Mouse (Mus musculus) macrophage (primary cell): Measurements from ENCODE around the gene Zfp512b. TPM values are rescaled to one million over a fixed set of nuclear protein-coding genes. Genes with fewer than 3 reads are reported as not detected.

Source experiments
- H3K27ac ChIP-seq: fragments of 350-480 bp; formaldehyde crosslinking; 2 replicates; pipeline ENCODE4 v1.9.0; 2021
- H3K36me3 ChIP-seq: fragments of 350-480 bp; formaldehyde crosslinking; 2 replicates; pipeline ENCODE4 v1.9.0; 2021; ENCODE audit errors: inconsistent target
- H3K4me3 ChIP-seq: fragments of 350-480 bp; formaldehyde crosslinking; 2 replicates; pipeline ENCODE4 v1.9.0; 2021; ENCODE audit errors: inconsistent target
- H3K79me2 ChIP-seq: fragments of 350-480 bp; formaldehyde crosslinking; 2 replicates; pipeline ENCODE4 v1.9.0; 2021; ENCODE audit errors: inconsistent target
- WGBS: methylation state at CpG from one replicate; pipeline ENCODE4 v1.1.7; 2026; ENCODE audit warnings: inconsistent platforms; ENCODE audit not compliant: missing documents; 5-methylcytosine and 5-hydroxymethylcytosine counted together
- polyA plus RNA-seq: library from polyadenylated mRNA; stranded (reverse); fragments of 250-400 nt; gene quantifications from 3 replicates; pipeline ENCODE4 v1.2.4, GENCODE M21; 2018; ENCODE audit warnings: inconsistent platforms

Gene Zfp512b
- polyA plus RNA-seq, 1 experiment from 2014 or later, result 6.7 TPM

DNA sequence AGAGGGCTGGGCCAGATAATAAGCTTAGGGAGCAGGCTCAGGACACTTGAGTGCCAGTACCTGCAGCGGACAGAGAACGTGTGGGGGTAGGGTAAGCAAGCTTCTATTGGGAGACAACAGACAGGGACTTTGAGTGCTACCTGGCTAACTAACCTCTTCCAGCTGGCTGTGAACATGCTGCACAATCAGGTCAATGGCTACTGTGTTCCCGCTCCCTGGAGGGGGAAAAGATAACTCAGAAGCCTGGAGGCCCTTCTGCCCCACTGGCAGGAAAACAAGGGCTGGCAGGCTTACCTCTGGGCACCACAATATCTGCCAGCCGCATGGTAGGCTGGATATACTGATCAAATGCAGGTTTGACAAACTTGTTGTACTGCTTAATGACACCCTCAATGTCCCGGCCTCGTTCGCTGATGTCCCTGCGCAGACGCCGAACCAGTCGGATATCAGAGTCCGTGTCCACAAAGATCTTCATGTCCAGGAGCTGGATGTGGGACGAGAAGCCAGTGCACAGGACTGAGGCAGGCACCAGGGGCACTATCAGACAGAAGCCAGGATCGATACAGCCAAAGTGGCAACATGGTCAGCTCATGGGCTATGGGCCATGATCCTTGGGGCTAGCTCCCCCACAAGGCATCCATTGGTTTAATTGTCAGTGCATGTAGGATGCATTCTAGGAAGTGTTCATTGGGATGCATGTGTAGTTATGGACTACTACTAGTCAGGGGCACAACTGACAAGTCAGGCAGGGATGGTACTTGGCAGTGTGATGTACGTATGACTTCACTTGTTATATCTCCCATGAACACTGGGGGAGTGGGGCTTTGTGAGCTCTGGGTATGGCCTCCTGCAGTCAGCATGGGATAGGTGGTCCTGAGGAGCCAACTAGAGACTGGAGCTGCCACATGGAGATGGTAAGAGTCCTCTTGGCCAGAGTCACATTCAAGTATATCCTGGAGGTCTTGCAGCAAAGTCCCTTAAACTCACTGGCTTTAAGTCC lies 19.4 kb downstream of the Zfp512b start:
- WGBS, result 94% methylated on average over 15 of the region's 15 CpGs
- Histone ChIP-seq H3K4me3 (no peak overlapping the region), H3K27ac (no peak overlapping the region), H3K36me3 (peaks cover 56% of the 10 kb centered on the region), H3K79me2 (peaks cover 26% of the 10 kb centered on the region)

DNA sequence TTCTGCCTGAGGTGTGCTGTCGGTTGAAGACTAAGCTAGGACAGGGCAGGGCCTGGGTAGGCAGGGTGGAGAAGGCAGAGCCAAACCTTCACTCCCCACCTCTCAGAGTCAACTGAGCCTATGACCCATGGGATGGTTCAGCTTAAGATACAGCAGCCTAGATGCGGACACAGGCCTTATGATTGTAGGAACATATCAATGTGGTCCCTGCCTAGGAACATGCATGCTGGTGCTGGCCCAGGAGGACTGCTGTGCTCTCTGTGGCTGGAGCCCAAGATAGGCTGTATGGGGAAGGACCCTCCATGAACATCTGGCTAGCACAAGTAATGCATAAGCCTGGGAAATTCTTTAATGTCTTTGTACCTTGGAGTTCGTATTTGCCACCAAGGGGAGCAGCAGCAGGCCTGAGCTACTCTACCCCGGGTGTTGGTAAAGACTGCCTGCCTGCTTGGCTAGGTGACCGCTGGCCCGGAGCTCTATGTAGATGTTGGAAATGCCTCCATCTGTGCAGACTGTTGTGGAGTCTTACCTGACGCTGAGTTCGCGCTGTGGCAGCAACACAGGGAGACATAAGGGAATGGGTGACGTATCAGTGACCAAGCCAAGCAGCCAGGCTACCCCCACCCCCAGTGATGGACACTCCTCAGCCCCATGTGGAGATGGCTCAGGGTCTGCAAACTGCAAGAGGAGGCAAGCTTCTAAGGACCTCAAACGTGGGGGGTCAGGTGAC lies 20.5 kb downstream of the Zfp512b start:
- no peak overlapping the region for H3K4me3 ChIP-seq
- peaks cover 56% of the 10 kb centered on the region for H3K36me3 ChIP-seq
- no peak overlapping the region for H3K27ac ChIP-seq
- WGBS, result 96% methylated on average over 11 of the region's 11 CpGs
- peaks cover 14% of the 10 kb centered on the region; the same call in 1 of the 2 replicates for H3K79me2 ChIP-seq

DNA sequence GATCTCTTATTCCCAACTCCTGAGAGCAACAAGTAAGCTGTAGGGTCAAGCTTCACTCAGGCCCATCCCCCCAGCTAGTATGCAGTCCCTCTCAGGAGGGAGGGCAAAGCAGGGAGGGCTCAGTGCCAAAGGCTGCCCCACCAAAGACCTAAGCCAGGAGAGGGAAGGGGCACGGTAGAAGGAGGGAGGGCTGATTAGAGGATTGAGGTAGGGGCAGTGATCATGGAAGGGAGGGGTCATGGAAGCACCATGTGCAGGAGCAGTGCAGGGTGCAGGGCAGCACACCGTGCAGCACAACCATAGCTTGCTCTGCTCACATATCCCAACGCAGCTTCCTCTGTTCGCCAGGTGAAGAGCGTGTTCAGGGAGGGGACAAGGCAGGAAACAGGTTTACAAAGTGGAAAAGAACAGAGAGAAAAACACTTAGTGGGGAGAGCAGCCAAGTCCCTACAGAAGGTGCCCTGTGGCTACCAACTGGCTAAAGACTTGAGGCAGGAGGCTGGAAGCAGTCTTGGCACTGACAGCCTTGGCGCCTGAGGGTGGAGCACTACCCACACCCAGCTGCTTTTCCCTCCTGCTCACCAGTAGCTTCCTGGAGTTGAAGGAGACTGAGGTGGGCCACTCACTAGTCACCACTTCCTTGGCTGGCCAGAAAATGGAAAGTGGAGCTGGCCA lies 21.5 kb downstream of the Zfp512b start:
- peaks cover 58% of the 10 kb centered on the region for H3K36me3 ChIP-seq
- 71% methylated on average over 5 of the region's 6 CpGs for WGBS

DNA sequence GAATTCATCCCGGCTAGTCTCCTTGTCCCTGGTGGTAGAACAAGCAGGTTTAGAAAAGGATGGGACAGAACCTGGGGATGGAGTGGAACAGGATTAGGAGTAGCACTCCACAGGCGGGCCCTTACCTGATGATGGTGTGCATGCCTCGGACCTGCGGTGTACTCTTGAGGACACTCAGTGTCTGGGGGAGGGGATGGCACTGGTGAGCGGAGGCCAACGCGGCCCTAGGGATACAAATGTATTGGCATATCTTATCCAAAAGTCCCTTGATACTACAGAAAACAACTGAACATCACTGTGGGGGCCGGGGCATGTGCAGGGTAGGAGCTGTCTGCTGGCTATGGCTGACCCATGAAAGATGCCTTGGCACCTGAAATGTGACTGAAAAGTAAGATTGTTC lies 22.2 kb downstream of the Zfp512b start:
- H3K36me3 ChIP-seq, result peaks cover 62% of the 10 kb centered on the region
- no peaks in the 10 kb centered on the region for H3K79me2 ChIP-seq
- over 99% methylated on average over 8 of the region's 8 CpGs for WGBS
- H3K4me3 ChIP-seq, result no peak overlapping the region
- no peak overlapping the region for H3K27ac ChIP-seq

More for the DNA sequence above, 21.5 kb downstream of the Zfp512b start:
- Histone ChIP-seq H3K27ac (no peak overlapping the region), H3K4me3 (no peak overlapping the region), H3K79me2 (peaks cover 4% of the 10 kb centered on the region; the same call in 1 of the 2 replicates)

DNA sequence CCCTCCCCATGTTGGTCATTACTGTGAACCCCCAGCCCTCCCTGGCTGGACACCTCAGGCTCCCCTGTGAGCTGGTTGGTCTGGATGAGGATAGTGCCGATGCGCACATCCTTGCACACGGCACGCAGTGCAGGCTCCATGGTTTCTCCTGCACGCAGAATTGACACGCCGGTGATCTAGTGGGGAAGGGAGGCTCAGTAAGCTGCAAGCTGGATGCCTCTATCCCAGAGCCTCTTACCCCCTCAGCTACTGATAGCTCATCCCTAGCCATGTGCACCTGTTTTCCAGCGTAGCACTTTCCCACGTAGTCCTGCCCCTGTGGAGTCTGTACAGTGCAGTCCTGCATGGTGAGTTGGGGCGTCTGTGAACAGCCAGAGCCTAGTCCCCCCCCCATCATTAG lies 22.7 kb downstream of the Zfp512b start:
- H3K27ac ChIP-seq, result no peak overlapping the region
- no peaks in the 10 kb centered on the region for H3K79me2 ChIP-seq
- H3K4me3 ChIP-seq, result no peak overlapping the region
- 85% methylated on average over 10 of the region's 10 CpGs for WGBS
- H3K36me3 ChIP-seq, result peaks cover 61% of the 10 kb centered on the region

DNA sequence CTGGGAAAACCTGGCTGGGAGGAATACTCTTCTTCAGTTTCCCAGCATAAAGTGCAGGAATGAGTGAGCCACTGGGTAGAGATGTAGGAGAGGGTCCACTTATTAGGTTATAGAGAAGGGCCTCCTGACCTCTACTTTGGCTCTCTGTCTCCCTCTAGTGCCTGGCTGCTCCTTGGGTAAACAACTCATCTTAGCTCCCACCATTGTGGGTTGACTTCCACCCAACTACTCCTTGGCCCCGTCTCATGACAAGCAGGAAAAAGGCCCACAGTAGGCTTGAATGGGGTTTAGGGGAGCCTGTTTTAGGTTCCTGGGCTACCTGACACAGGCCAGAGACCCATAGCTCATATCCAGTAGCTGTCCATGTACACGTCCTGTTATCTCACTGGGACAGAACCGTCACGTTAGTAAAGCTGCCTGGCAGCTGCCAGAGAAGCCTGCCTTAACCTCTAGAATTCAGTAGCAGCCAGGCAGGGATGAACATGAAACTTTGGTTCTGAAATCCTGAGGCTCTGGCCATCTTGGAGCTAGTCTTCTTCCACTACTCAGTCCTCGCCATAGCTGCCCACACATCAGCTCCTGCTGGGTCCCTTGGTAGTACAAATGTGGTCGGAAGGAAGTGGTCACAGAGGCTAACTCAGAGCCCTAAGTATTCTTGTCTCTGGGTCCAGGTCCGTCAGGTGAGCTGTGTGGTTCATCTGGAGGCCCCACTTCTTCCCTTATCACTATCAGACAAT lies 24.2 kb downstream of the Zfp512b start:
- no peaks in the 10 kb centered on the region for H3K79me2 ChIP-seq
- no peak overlapping the region for H3K4me3 ChIP-seq
- 78% methylated on average over 7 of the region's 7 CpGs for WGBS
- no peak overlapping the region for H3K27ac ChIP-seq
- H3K36me3 ChIP-seq, result peaks cover 46% of the 10 kb centered on the region

DNA sequence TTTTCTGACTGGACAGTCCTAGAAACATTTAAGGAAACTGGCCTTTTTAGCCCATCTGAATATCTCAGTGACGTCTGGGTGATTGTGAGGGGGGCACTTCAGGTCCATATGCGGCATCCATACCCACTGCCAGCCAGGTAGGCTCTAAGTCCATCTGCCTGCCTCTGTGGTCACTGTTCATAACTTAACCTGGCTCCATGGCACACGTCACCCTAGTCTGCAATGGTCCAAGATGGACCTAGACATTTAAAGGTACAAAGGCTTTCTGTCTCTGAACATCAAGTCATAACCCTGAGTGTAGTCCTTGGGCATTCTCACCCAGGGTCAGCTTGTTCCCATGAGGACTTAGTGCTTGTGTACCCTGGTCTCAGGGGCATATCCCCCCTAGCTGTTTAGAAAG lies 25.3 kb downstream of the Zfp512b start:
- H3K27ac ChIP-seq, result no peak overlapping the region
- H3K4me3 ChIP-seq, result no peak overlapping the region
- H3K79me2 ChIP-seq, result no peaks in the 10 kb centered on the region
- H3K36me3 ChIP-seq, result peaks cover 35% of the 10 kb centered on the region
- WGBS, result 100% methylated on average over 3 of the region's 3 CpGs

DNA sequence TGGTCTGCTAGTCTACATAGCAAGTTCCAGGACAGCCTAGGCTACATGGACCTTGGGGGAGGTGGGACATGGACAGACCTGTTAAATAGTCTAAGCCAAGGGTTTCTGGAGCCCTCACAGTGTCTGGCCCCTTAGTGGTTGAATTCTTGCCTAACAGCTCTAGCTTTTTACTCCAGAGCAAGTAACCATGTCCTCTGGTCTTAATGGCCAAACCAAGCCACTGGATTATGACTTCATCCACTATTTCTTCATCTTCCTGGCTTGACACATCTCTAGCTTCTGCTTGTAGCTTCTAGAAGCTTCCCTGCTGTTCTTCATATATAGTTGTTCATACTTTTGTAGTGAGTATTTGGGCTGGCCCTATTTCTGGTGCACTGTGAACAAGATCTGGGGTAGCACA lies 38.8 kb downstream of the Zfp512b start:
- H3K27ac ChIP-seq, result no peak overlapping the region
- H3K4me3 ChIP-seq, result no peak overlapping the region
- peaks cover 15% of the 10 kb centered on the region; the same call in 1 of the 2 replicates for H3K79me2 ChIP-seq
- peaks cover 34% of the 10 kb centered on the region for H3K36me3 ChIP-seq

DNA sequence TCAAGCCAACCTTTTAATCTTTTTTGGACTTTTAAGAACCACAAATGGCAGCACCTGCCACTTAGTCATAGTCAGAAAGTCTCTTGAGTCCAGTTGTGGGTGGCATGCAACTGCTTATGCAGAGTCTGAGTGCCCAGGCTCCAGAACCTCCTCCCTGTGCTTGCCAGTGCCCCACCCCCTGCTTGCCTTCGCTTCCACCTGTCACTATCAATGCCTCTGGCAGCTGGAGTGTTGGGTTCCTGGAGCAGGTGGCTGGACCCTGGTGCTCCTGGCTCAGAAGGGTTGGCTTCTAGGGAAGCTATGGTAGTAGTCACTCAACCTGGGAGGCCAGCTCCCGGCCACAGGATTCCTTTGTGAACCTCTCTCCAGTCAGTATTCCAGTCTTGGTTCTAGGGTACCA lies 42.4 kb downstream of the Zfp512b start:
- Histone ChIP-seq H3K79me2 (peaks cover 36% of the 10 kb centered on the region), H3K27ac (no peak overlapping the region), H3K4me3 (no peak overlapping the region), H3K36me3 (peaks cover 47% of the 10 kb centered on the region)
- 95% methylated on average over 2 of the region's 2 CpGs for WGBS

DNA sequence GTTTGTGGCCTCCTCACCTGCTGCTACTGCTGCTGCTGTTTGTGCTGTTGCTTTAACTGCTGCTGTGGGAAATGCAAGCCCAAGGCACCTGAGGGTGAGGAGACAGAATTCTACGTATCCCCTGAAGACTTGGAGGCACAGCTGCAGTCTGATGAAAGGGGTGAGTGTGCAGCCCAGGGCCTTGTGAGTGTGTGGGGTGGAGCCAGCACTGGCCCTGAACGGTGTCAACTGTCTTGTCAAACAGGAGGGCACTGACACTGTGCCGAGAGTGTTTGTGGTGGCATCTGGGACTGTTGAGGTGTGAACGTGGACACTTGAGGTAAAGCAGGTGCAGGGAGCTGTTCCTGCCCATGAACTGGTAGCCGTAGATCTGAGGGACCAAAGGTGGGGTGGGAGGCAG lies 43.9 kb downstream of the Zfp512b start:
- Histone ChIP-seq H3K36me3 (peaks cover 47% of the 10 kb centered on the region), H3K79me2 (peaks cover 52% of the 10 kb centered on the region), H3K4me3 (no peak overlapping the region), H3K27ac (peak overlapping the region; percentile 45)
- 69% methylated on average over 5 of the region's 5 CpGs for WGBS

DNA sequence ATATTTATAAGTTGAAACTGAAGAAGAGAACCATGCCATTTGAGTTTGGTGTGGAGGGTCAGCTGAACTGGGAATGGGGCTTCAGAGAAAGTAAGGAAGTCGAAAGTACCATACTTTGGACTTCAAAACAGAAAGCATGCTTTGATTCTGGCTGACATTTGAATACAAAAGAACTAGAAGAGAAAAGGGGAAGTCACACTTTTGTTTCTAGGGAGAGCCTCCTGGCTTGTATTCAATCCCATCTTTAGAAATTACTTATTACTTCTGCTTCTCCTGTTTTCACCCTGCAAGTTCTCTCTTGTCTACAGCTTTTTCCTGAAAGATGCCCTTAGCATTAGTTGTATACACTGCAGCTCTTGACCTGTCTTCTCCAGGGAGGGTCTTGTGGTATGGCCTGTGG lies 44.4 kb downstream of the Zfp512b start:
- H3K79me2 ChIP-seq, result peaks cover 57% of the 10 kb centered on the region
- peak overlapping the region; percentile 45 for H3K27ac ChIP-seq

DNA sequence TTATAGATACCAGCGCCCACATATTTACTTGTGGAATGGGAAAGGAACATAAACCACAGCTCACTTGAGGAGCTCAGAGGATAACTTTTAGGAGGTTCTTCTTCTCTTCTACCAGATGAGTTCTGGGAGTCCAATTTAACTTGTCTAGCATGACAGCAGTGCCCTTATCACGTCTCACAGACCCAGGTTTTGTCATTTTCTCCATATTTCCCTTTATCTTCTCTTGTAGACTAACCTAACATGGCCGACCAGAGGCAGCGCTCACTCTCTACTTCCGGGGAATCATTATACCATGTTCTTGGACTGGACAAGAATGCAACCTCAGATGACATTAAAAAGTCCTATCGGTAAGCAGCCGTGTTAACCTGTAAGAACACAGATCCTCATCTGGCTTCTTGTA lies 46.5 kb downstream of the Zfp512b start:
- H3K79me2 ChIP-seq, result peaks cover 76% of the 10 kb centered on the region
- H3K27ac ChIP-seq, result no peak overlapping the region
- H3K4me3 ChIP-seq, result no peak overlapping the region
- 96% methylated on average over 7 of the region's 7 CpGs for WGBS
- H3K36me3 ChIP-seq, result peaks cover 34% of the 10 kb centered on the region

More for the DNA sequence above, 44.4 kb downstream of the Zfp512b start:
- no peak overlapping the region for H3K4me3 ChIP-seq
- peaks cover 47% of the 10 kb centered on the region for H3K36me3 ChIP-seq
- WGBS, result 0% methylated on average over 1 of the region's 1 CpGs

DNA sequence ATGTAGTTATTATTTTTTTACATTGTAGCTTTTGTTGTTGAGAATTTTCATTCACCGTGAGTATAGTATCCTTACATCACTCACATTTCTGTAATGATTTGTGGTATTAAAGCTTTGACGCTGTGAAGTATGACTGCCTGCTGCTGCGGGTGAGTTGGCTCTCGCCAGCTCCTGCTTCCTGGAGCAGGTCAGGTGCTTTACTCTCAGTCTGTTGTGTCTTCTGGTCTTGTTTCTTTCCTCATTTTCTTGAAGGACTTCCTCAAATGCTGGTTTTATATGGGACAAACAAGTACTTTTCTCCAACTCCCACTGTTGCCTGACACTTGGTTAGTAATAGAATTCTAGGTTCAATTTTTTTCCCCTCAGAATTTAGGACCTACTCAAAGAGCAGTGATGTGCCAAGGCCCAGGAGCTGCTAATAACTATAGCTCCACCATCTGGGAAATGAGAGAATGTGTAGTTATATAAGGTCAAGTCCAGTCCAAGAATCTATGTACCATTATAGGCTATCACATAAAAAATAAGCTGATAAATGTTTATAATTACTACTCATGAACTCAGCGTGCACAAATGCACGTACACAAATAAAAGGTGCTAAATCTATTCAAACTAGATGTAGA lies 50.7 kb downstream of the Zfp512b start:
- no peak overlapping the region for H3K4me3 ChIP-seq
- peaks cover 7% of the 10 kb centered on the region for H3K36me3 ChIP-seq
- H3K27ac ChIP-seq, result peak overlapping the region; percentile 28
- H3K79me2 ChIP-seq, result peaks cover 99% of the 10 kb centered on the region
- 36% methylated on average over 6 of the region's 6 CpGs for WGBS
